Mouse (Mus musculus): ENCODE results near the gene Ttyh1.

Ttyh1 gene

GRCm38 (mm10) chr7:4122783-4123182 lies 3.6 kb downstream of the Ttyh1 start:
- in situ Hi-C loops (cut with MboI) = loop anchor here (10.0 kb wide), 3 partner anchors 98 to 402 kb away; partner anchors contain the start of gene Tnni3

GRCm38 (mm10) chr7:4123732-4124131 lies 4.5 kb downstream of the Ttyh1 start:
- in situ Hi-C loops (cut with MboI) = loop anchor here (10.0 kb wide), 3 partner anchors 99 to 401 kb away; partner anchors contain the start of gene Tnni3

- in situ Hi-C loops (cut with MboI) = loop anchor here (10.0 kb wide), 3 partner anchors 100 to 400 kb away; partner anchors contain the start of gene Tnni3
These were observed 5.1 kb downstream of the Ttyh1 start for GRCm38 (mm10) chr7:4124315-4124759.

- in situ Hi-C loops (cut with MboI) = loop anchor here (10.0 kb wide), 3 partner anchors 100 to 400 kb away; partner anchors contain the start of gene Tnni3
These were observed 5.6 kb downstream of the Ttyh1 start for GRCm38 (mm10) chr7:4124856-4125255.

GRCm38 (mm10) chr7:4125306-4125705 lies 6.1 kb downstream of the Ttyh1 start:
- in situ Hi-C loops (cut with MboI) = loop anchor here (10.0 kb wide), 3 partner anchors 101 to 399 kb away; partner anchors contain the start of gene Tnni3

GRCm38 (mm10) chr7:4126992-4127785 lies 8.0 kb downstream of the Ttyh1 start:
- in situ Hi-C loops (cut with MboI) = loop anchor here (10.0 kb wide), 3 partner anchors 102 to 398 kb away; partner anchors contain the start of gene Tnni3

GRCm38 (mm10) chr7:4127894-4128293 lies 8.7 kb downstream of the Ttyh1 start:
- in situ Hi-C loops (cut with MboI) = loop anchor here (10.0 kb wide), 3 partner anchors 103 to 397 kb away; partner anchors contain the start of gene Tnni3

GRCm38 (mm10) chr7:4128860-4129259 lies 9.7 kb downstream of the Ttyh1 start:
- in situ Hi-C loops (cut with MboI) = loop anchor here (10.0 kb wide), 3 partner anchors 104 to 396 kb away; partner anchors contain the start of gene Tnni3

- in situ Hi-C loops (cut with MboI) = no loop called here
These were observed 11.7 kb downstream of the Ttyh1 start for GRCm38 (mm10) chr7:4130686-4131452.

GRCm38 (mm10) chr7:4131964-4132363 lies 12.8 kb downstream of the Ttyh1 start:
- in situ Hi-C loops (cut with MboI) = no loop called here

GRCm38 (mm10) chr7:4132581-4132980 lies 13.4 kb downstream of the Ttyh1 start:
- in situ Hi-C loops (cut with MboI) = no loop called here

GRCm38 (mm10) chr7:4132998-4133397 lies 13.8 kb downstream of the Ttyh1 start:
- in situ Hi-C loops (cut with MboI) = no loop called here

GRCm38 (mm10) chr7:4134911-4135310 lies 15.7 kb downstream of the Ttyh1 start:
- in situ Hi-C loops (cut with MboI) = no loop called here

- in situ Hi-C loops (cut with MboI) = no loop called here
These were observed 17.2 kb downstream of the Ttyh1 start for GRCm38 (mm10) chr7:4136404-4136770.

- in situ Hi-C loops (cut with MboI) = no loop called here
These were observed 17.7 kb downstream of the Ttyh1 start, which contains the start of gene Leng8 for GRCm38 (mm10) chr7:4136771-4137531. Gene Leng8 (plus strand): TSS chr7:4137039.

- in situ Hi-C loops (cut with MboI) = no loop called here
These were observed 18.5 kb downstream of the Ttyh1 start for GRCm38 (mm10) chr7:4137746-4138145.

GRCm38 (mm10) chr7:4138181-4138580 lies 19.0 kb downstream of the Ttyh1 start:
- in situ Hi-C loops (cut with MboI) = no loop called here

GRCm38 (mm10) chr7:4138671-4139070 lies 19.5 kb downstream of the Ttyh1 start:
- in situ Hi-C loops (cut with MboI) = no loop called here

GRCm38 (mm10) chr7:4139391-4139790 lies 20.2 kb downstream of the Ttyh1 start:
- in situ Hi-C loops (cut with MboI) = no loop called here

GRCm38 (mm10) chr7:4141648-4142325 lies 22.6 kb downstream of the Ttyh1 start:
- in situ Hi-C loops (cut with MboI) = no loop called here
